Mouse (Mus musculus) right cerebral cortex, postnatal 4 days (tissue): ENCODE measurements around the gene Armcx4.
"Not testable (repeated sequence)": the region's sequence is repeated elsewhere in the genome, so short reads cannot be mapped to it uniquely, and the experiment has no call there.

ENCODE experiments used
- DNase-seq: peaks from one replicate; pipeline ENCODE4 v3.0.0-alpha.2; 2022

Gene Armcx4

GRCm38 (mm10) chrX:134686267-134686666, at the start of gene Armcx4:
Gene Armcx4 (plus strand): TSS chrX:134686519.
- peak; percentile 76 for DNase-seq

DNA sequence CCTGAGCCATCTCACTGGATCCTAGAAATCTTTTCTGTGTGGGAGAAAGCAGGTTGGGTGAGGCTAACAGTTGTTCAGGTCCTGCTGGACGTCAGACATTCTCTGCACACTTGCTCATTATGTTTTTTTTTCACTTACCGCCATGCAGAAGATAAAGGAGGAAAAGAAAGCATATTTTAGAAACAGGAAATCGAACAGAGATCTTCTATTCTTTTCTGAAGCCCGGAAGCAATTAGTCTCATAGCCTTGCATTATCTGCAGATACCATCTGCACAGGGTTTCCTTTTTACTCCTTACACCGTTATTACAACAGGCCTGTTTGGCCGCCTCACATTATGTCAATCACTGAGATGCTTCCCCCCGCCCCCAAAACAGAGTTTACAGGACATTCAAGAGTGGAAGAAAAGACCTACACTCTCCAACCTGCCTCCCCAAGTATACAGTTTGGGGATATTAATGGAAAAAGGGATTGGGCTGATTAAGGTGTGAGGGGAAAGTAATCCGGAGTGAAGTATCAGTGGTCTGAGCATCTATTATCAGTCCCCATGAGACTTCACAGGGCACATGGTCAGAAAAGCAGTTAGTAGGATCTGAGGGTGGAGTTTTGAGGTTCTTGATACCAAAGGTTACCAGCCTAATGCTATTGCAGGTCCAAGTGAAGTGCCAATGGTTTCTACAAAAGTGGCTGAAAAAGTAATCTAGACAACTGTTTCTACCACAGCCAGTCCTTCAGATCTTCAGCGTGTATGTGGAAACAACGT, 45.1 kb upstream of the Armcx4 start:
- DNase-seq: no peak

DNA sequence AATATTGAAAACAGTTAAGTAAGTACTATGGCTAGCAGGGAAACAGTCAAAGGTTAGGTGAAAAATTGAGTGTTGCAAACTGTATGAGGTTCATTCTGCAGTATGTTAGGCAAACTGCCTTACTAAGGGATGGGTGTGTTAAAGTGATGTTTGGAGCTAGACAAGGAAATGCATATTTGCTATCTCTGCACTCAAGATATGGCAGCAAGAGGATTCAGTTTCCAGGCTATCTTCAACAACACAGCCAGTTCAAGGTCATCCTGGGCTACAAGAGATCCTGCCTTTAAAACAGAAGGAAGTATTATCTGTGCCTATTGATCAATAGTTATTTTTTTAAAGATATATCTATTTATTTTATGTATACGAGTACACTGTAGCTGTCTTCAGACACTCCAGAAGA, 40.0 kb upstream of the Armcx4 start:
- DNase-seq: no peak

DNA sequence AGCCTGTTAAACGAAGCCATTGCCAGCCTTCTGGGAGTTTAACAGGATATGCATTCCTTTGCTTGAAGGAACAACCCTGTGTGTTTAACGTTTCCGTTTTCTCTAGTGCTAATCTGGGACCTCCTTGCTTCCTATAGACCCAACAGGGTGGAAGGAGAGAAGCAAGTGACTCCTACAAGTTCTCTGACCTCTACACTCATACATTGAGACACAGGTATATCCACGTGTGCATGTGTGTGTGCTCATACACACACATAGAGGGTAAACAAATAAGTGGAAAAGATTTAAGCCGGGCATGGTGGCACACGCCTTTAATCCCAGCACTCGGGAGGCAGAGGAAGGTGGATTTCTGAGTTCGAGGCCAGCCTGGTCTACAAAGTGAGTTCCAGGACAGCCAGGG, 38.9 kb upstream of the Armcx4 start:
- DNase-seq: no peak

GRCm38 (mm10) chrX:134648031-134648692, 38.2 kb upstream of the Armcx4 start:
- DNase-seq: peak; percentile 81

DNA sequence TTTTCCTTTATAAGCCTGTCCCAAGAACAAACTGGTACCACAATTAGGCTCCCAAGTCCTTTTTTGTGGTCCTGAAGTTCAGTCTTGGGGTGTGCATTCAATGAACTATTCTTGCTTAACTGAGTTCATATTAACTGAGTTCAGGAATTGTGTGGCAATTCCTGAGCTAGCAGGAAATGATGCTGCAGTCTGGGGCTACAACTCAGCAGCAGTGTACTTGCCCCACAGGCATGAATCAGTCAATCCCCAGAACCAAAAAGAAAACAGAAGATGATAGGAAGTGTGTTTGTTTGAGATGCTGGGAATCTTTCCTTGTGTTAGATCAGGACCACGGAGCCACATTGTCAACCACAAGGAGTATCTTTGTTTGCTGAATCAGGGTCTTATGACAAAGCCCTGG, 34.3 kb upstream of the Armcx4 start:
- DNase-seq: no peak

DNA sequence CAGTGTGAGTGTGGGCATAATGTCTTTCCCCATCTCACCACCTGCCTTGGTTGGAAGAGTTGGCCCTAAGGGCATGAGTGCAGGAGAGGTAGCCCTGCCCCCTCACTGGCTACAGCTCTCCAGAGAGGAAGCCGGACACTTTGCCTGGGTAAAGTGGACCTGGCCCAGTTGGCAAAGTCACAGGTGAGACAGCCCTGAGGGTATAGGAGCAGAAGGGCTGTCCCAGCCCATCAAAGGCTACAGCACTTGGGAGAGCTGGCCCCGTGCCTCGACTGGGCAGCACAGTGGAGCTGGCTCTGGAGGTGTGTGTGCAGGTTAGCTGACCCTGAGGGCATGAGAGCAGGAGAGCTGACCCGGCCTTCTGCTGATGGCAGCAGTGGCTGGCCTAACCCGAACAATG, 24.7 kb upstream of the Armcx4 start:
- DNase-seq: no peak

GRCm38 (mm10) chrX:134675022-134675421, 11.3 kb upstream of the Armcx4 start:
- DNase-seq: no peak

DNA sequence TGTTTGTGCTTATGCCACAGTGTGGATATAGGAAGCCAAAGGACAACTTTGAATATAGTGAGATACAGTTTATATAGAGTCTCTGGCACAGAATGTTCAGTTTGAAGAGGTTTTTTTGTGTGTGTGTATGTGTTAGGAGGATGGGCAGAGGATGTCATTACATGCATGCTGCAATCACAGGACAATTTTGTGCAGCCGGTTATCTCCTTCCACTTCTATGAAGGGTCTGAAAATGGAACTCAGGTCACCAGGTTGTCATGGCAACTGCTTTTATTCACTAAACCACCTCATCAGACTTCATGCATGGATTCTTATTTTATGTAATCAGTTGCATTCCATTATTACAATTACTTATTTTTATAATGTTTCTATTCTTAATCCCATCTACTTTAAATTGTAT, 10.4 kb upstream of the Armcx4 start:
- no peak for DNase-seq

GRCm38 (mm10) chrX:134684936-134685335, 1.4 kb upstream of the Armcx4 start:
- DNase-seq: no peak

DNA sequence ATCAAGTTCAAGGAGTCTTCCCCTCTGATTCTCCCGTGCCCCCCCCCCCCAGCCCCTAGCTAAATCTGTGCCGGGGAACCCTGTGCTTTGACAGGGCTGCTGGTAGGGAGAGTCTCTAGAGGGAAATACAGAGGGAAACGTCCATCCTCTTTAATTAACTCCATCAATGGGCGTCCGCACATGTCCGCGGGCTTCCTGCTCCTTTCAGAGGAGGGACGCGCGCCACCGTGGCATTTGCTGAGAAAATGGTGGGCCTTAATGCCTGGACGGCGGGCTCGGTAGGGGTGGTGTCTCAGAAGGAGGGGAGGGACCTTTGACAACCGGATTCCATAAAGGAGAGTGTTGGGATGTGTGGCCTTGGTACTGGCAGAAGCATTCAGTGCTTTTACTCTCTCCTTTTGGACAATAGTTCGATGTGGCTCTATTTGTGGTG, 436 bp downstream of the Armcx4 start:
- peak; percentile 29 for DNase-seq

DNA sequence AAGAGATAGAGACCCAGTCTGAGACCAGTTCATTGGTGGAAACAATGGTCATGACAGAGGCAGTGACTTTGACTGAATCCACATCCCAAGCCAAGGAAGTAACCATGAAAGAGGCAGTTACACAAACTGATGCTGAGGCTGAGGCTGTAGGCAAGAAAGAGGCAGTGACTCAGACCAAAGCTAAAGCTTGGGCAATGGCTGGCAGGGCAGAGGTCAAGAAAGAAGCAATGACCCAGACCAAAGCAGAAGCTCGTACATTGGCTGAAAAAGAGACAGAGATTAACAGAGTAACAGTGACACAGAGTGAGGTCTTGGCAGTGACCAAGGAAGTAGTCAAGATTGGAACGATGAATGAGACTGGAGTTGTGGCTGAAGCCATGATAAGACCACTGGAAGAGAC, 3.4 kb downstream of the Armcx4 start:
- no peak for DNase-seq

DNA sequence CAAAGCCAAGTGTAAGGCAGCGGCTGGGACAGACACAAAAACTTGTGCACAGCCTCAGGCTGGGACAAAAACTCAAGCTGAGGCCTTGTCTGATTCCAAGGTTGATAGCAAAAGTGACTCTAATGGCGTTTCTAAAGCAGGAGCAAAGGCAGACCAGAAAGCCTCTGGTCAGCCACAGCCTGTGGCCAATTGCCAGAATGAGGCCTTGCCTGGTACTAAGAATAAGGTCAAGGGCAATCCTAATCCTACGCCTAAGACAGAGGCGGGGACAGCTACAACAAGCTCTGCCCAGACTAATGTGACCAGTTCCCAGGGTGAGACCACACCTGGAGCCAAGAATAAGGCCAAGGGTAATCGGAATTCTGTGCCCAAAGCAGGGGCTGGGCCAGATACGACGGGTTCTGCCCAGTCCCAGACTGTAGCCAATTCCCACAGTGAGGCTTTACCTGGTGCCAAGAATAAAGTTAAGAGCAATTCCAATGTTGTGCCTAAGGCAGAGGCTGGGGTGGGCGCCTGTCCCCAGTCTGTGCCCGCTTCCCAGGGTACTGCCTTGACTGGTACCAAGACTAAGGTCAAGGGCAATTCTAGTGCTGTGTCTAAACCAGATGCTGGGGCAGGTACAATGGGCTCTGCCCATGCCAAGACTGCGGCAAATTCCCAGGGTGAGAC, 4.7 kb downstream of the Armcx4 start:
- DNase-seq: no peak

- no peak for DNase-seq
Measured at GRCm38 (mm10) chrX:134691540-134691935, 5.2 kb downstream of the Armcx4 start.

GRCm38 (mm10) chrX:134716863-134717262, 30.5 kb downstream of the Armcx4 start:
- DNase-seq: no peak

GRCm38 (mm10) chrX:134717752-134718308, 31.5 kb downstream of the Armcx4 start, which contains the start of gene Armcx1:
Gene Armcx1 (plus strand): TSS chrX:134717963.
- peak; percentile 52 for DNase-seq

DNA sequence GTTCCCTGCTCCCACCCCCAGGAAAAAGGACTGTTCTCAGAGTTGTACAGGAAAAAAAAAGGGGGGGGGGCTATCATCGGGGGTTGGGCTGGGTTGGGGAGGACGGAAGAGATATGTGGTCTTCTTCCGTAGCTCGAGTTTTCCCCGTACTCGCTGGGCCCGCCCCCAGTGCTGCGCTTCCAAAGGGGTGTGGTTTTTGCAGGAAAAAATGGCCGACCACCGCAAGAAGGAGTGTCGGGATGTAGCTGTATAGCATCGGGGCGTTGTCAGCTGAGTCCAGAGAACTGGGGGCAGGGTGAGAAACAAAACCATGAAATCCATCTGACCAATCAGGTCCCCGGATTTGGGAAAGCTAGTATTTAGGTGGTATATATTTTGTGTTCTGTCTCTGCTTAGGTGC, 32.2 kb downstream of the Armcx4 start:
- peak; percentile 65 for DNase-seq

DNA sequence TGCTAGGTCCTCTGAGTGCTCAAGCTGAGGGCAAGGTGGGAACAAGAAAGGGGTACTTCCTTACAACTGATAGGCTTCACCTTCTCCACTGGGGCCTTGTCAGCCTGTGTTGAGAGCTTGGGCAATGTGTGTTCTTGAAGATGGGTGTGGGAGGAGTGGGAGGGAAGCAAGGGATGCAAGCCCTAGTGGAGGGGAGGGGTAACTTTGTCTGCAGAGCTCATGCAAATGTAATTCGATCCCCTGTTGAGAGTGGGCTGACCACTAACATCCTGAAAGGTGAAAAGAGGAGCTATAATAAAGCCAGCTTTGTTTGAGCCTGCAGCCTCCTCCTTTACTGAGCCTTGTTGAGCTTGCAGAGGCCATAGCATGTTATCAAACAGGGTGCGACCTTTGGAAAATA, 37.4 kb downstream of the Armcx4 start:
- not testable (repeated sequence) for DNase-seq

DNA sequence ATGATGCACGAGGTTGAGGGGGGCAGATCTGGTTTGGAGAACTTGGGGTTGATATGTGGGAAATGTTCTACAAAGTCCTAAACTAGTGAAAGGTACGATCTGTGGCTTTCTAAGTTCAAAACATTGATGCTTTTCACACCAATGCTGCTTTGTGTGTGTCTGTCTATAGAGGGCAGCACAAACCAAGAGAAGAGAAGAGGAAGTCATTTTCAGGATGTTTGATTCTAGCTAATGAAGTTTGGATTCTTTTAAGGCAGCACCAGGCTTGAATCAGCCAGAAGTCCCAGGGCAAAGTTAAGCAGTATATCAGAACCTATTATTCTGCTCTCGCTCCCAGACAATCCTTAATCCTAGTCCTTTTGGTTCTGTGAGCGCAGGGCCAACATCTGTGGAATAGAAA, 43.5 kb downstream of the Armcx4 start:
- no peak for DNase-seq

GRCm38 (mm10) chrX:134737796-134738195, 51.5 kb downstream of the Armcx4 start:
- no peak for DNase-seq

DNA sequence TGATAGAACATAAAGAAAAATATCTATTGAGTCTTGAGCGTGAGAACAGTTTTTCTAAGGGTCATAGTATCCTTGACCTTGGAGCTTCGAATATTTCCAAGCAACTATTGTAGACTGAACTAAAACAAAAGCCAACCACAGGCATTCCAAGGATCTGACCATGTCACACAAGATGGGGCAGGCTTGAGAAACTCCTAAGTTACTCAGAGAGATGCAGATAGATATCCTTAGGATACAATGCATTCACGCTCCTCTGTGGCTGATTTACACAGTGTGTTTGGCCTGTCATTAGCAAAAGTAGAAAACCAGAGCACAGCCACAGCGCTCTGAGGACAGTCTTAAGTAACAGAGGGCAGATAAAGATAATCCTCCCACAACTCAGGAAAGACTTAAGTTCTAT, 52.8 kb downstream of the Armcx4 start:
- no peak for DNase-seq

DNA sequence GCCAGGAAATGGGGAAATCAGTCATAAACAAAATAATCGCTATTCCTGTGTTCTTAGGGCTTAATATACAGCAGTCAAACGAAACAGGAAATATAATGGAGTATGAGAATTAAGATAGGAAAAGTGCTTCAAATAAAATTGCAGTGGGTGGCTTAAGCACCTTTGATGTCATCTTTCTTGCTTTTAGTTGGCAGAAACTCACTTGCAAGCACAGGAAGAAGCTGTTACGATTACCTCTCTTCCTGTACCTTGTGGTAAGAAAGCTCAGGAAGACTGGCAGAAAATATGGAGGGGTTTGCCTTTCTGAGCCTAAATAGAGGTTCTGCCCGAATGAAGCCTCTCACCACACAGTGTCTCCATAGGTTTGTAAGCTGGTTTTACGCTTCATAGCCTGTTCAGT, 55.5 kb downstream of the Armcx4 start:
- DNase-seq: no peak
